Mouse (Mus musculus) testis, adult 2 months (tissue): ENCODE data around the gene Cdk6.

Source experiments
- CTCF ChIP-seq: fragments of 200-500 bp; IDR thresholded peaks from 2 replicates; pipeline ENCODE4 v1.5.1; 2012; ENCODE audit warnings: low read depth, mild to moderate bottlenecking, inconsistent platforms, low read length, moderate library complexity; ENCODE audit not compliant: control insufficient read depth, insufficient read depth, insufficient replicate concordance
- POLR2A ChIP-seq: fragments of 200-500 bp; IDR thresholded peaks from 2 replicates; pipeline ENCODE4 v1.6.1; 2012; ENCODE audit warnings: low read depth, mild to moderate bottlenecking, inconsistent platforms, low read length, moderate library complexity; ENCODE audit not compliant: control insufficient read depth

- TF ChIP-seq CTCF (no peak), POLR2A (no peak)
Measured at GRCm38 (mm10) chr5:3356261-3356778, 15.0 kb downstream of the Cdk6 start.
